Mouse (Mus musculus) left cerebral cortex, postnatal 25 days (tissue): ENCODE measurements around the gene Zfp747. TPM values are rescaled to one million over a fixed set of nuclear protein-coding genes. Genes with fewer than 3 reads are reported as not detected.
"Not testable (repeated sequence)": the region's sequence is repeated elsewhere in the genome, so short reads cannot be mapped to it uniquely, and the experiment has no call there.

Experiments
- DNase-seq, 2 experiments: peaks; one replicate each; pipeline ENCODE4 v3.0.0; 2022; ENCODE audit warnings: low spot score in 2 of 2, mixed read lengths in 1 of 2
- intact Hi-C: fragments of 180-260 bp; cut with DNase I; formaldehyde crosslinking; loops from one replicate; pipeline ENCODE4 v1.15.1; 2025
- total RNA-seq, 2 experiments: library from RNA; stranded (reverse); gene quantifications; 2 replicates each; pipeline ENCODE4 v1.2.3; 2021

The Zfp747 gene
- total RNA-seq, 2 experiments from 2014 or later = 5.4 to 6.7 TPM

- DNase-seq = no peak
- intact Hi-C loops = no loop called here
These were observed 2.6 kb upstream of the Zfp747 start for GRCm38 (mm10) chr7:127378310-127378921.

GRCm38 (mm10) chr7:127371870-127372269 is 4.0 kb downstream of the Zfp747 start:
- DNase-seq, intact Hi-C loops: not testable (repeated sequence)

- DNase-seq = no peak
- intact Hi-C loops = no loop called here
These were observed 4.6 kb downstream of the Zfp747 start for GRCm38 (mm10) chr7:127371213-127371612.

- intact Hi-C loops = no loop called here
These were observed 9.6 kb downstream of the Zfp747 start for GRCm38 (mm10) chr7:127366249-127366648.

GRCm38 (mm10) chr7:127364166-127364565 is 11.7 kb downstream of the Zfp747 start:
- no peak for DNase-seq
- intact Hi-C loops = loop anchor here (5.0 kb wide), 1 partner anchor 108 kb away; no protein-coding TSS in a partner anchor

More at GRCm38 (mm10) chr7:127366249-127366648, 9.6 kb downstream of the Zfp747 start:
- DNase-seq = no peak

GRCm38 (mm10) chr7:127363475-127363921 is 12.4 kb downstream of the Zfp747 start:
- intact Hi-C loops = loop anchor here (2.0 to 5.0 kb wide), 2 partner anchors 109 to 135 kb away; no protein-coding TSS in a partner anchor
- DNase-seq = peak; percentile 27 to 50

- intact Hi-C loops = loop anchor here (2.0 to 5.0 kb wide), 2 partner anchors 110 to 136 kb away; no protein-coding TSS in a partner anchor
- peak in 1 of 2 experiments; percentile 52 for DNase-seq
These were observed 13.4 kb downstream of the Zfp747 start for GRCm38 (mm10) chr7:127362418-127362817.

GRCm38 (mm10) chr7:127361449-127361848 is 14.4 kb downstream of the Zfp747 start:
- intact Hi-C loops = loop anchor here (5.0 kb wide), 1 partner anchor 111 kb away; no protein-coding TSS in a partner anchor
- DNase-seq = no peak

GRCm38 (mm10) chr7:127360265-127360664 is 15.6 kb downstream of the Zfp747 start:
- DNase-seq = no peak
- intact Hi-C loops = loop anchor here (5.0 kb wide), 1 partner anchor 112 kb away; no protein-coding TSS in a partner anchor

GRCm38 (mm10) chr7:127358472-127358871 is 17.4 kb downstream of the Zfp747 start:
- DNase-seq = no peak
- intact Hi-C loops = no loop called here

- intact Hi-C loops = no loop called here
- no peak for DNase-seq
These were observed 18.0 kb downstream of the Zfp747 start for GRCm38 (mm10) chr7:127357871-127358270.

GRCm38 (mm10) chr7:127355796-127356195 is 20.1 kb downstream of the Zfp747 start:
- intact Hi-C loops = no loop called here
- DNase-seq = no peak

- intact Hi-C loops = no loop called here
- DNase-seq = no peak
These were observed 24.4 kb downstream of the Zfp747 start for GRCm38 (mm10) chr7:127351230-127352004.

GRCm38 (mm10) chr7:127346676-127347075 is 29.2 kb downstream of the Zfp747 start:
- intact Hi-C loops = loop anchor here (10.0 kb wide), 1 partner anchor 268 kb away; the partner anchor contains the start of gene Zfp629
- no peak for DNase-seq

- peak; percentile 86 to 88 for DNase-seq
These were observed 30.1 kb downstream of the Zfp747 start, which contains the start of gene Zfp768 for GRCm38 (mm10) chr7:127345512-127346325. Gene Zfp768, minus strand, starts transcription at chr7:127345589.

GRCm38 (mm10) chr7:127345092-127345491 is 30.8 kb downstream of the Zfp747 start:
- DNase-seq = peak in 1 of 2 experiments; percentile 57
- intact Hi-C loops = loop anchor here (10.0 kb wide), 1 partner anchor 270 kb away; the partner anchor contains the start of gene Zfp629

More at GRCm38 (mm10) chr7:127345512-127346325, 30.1 kb downstream of the Zfp747 start, which contains the start of gene Zfp768:
- intact Hi-C loops = loop anchor here (10.0 kb wide), 1 partner anchor 269 kb away; the partner anchor contains the start of gene Zfp629

GRCm38 (mm10) chr7:127344371-127344770 is 31.5 kb downstream of the Zfp747 start:
- intact Hi-C loops = loop anchor here (10.0 kb wide), 1 partner anchor 270 kb away; the partner anchor contains the start of gene Zfp629
- no peak for DNase-seq

- intact Hi-C loops = loop anchor here (10.0 kb wide), 1 partner anchor 271 kb away; the partner anchor contains the start of gene Zfp629
- no peak for DNase-seq
These were observed 32.4 kb downstream of the Zfp747 start for GRCm38 (mm10) chr7:127343351-127344019.
